Mouse (Mus musculus) frontal cortex, adult 2 months (tissue): ENCODE measurements around the gene Rerg. TPM values are rescaled to one million over a fixed set of nuclear protein-coding genes. Genes with fewer than 3 reads are reported as not detected.

Experiments used
- DNase-seq, 2 experiments: peaks; one replicate each; pipeline ENCODE4 v3.0.0; 2022; ENCODE audit warnings: low spot score in 1 of 2; ENCODE audit errors: extremely low spot score in 1 of 2
- polyA plus RNA-seq: library from polyadenylated mRNA; depleted of rRNA; stranded (reverse); fragments of >200 nt; gene quantifications from 2 replicates; pipeline ENCODE4 v1.2.3, GENCODE M21; 2012; rRNA removed

The Rerg gene
- polyA plus RNA-seq, 1 experiment: 18.4 TPM

GRCm38 (mm10) chr6:137029931-137030610 is 140.2 kb downstream of the Rerg start:
- no peak for DNase-seq

GRCm38 (mm10) chr6:137025461-137025860 is 144.8 kb downstream of the Rerg start:
- no peak for DNase-seq

DNA sequence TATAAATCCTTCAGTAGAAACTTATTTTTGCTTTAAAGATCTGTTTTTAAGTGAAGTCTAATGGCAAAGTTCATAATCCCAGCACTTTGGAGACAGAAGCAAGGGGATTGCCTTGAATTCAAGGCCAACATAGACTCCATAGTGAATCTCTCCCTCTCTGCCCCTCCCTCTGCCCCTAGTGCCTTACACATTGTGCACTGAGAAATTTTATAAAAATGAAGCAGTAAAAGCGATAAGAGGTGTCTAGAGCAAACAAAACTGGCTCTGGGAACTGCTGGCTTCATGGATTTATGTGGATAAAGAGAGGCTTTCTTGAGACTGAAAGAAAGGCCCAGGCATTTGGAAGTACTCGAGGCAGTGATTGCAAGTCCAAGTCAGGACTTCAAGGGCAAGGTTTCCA is 145.8 kb downstream of the Rerg start:
- DNase-seq: no peak

DNA sequence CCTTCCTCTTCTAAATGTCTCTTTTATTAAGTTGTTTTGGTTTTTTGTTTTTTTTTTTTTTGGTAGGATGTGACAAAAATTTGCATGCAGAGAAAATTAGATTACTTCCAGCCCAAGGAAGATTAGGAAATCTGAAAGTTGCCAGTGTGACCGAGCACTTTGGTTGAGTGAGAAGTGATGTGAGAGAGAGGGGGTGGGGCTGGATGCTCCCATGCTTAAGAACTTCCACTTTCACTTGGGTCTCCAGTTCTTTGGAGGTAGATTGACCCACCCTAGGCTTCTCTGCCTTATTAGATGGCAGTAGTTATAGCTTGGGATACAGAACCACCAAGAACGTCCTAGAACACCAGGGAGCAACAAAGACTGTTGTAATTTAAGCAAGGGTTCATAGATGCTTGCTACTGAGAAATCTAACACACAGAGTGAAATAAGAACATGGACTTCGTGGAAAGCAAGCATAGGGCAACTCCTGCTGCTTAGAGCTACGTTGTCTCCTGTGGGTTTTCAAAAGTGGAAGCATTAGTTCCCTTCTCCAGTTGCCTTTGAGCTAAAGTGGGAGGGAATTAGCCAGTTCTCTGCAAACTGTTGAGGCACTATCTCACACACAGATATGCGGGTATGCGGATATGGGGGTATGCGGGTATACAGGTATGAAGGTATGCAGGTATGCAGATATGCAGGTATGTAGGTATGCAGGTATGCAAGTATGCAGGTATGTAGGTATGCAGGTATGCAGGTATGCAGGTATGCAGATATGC is 152.9 kb downstream of the Rerg start:
- DNase-seq: no peak

- DNase-seq: no peak
These were observed 156.0 kb downstream of the Rerg start for GRCm38 (mm10) chr6:137014346-137014745.

GRCm38 (mm10) chr6:137011187-137011586 is 159.1 kb downstream of the Rerg start:
- DNase-seq: no peak

Other genes with a start within 250 kb of the Rerg start
- gene Erp27, start 248.3 kb downstream of the Rerg start, polyA plus RNA-seq: 0.18 TPM in 1 of 2 replicates, not detected in the other
- 0.50 and 1.1 TPM in 2 replicates for gene Pde6h, start 246.7 kb downstream of the Rerg start, polyA plus RNA-seq
- gene Arhgdib, start 228.6 kb downstream of the Rerg start, polyA plus RNA-seq: 25.5 and 28.9 TPM in 2 replicates
- 86.0 and 93.6 TPM in 2 replicates for gene Ptpro, start 81.8 kb upstream of the Rerg start, polyA plus RNA-seq